Mouse (Mus musculus): ENCODE measurements around the gene Gm11437. TPM values are rescaled to one million over a fixed set of nuclear protein-coding genes. Genes with fewer than 3 reads are reported as not detected.

The Gm11437 gene
- total RNA-seq (2021) = not detected
- long read RNA-seq, experiment 1 = 0 reads
- long read RNA-seq, experiment 2 = 0 reads

DNA sequence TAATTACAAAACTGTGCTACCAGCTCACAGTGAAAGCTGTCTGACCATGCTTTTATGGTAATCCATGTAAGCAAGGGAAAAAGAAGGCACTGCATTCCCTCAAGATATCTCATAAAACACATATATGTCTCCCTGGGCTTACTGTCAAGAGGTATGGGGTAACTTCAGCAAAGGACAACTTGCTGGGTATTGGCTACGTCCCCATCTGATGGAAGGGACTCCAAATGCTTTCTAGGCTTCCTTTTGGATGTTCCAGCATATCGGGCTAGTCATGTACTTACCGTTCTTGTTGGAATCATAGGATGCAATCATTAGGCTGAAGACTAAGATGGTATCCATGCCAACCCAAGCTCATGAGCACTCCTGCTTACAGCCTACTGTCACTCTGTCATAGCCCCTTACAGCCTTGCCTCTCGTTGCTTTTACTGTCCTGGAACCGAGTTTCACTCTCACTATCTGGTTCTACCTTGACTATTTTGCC lies at the start of gene Gm11437:
Gene Gm11437, minus strand, starts transcription at position 431 of the 481 bp plus-strand sequence.
- no peak for DNase-seq

DNA sequence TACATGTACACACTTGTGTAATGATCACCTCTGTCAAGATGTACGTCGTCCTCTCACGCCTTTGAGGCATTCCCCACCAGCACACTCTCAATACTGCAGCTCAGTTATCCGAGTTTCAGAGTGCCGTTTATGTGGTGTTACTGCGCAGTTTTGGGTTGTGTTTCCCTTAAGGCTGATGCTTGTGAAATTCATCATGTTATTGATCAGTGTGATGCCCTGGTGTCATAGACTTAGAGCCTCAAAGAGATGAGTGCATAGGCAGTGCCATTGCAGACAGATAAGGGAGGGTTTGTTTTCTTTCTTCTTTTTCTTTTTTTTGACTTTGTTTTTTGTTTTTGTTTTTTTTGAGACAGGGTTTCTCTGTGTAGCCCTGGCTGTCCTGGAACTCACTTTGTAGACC lies 43.6 kb upstream of the Gm11437 start:
- no peak for DNase-seq

DNA sequence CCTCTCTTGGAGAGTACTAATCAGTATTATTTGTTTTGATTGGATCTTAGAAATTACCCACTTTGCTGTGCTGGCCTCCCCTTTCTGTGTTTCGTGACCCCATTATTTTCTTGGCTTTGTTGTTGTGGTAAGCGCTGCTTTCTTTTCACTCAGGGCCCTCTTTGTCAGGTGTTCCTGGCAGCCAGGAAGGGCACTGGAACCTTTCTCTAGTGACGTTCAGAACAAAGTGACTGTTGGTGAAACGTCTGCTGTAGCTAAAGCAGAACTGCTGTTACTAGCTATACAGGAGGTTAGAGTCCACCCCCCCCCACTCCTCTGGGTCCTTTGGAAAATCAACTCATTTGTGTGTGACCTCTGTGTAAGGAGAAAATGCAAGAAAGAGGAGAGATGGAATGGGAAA lies 38.5 kb upstream of the Gm11437 start:
- DNase-seq = no peak

DNA sequence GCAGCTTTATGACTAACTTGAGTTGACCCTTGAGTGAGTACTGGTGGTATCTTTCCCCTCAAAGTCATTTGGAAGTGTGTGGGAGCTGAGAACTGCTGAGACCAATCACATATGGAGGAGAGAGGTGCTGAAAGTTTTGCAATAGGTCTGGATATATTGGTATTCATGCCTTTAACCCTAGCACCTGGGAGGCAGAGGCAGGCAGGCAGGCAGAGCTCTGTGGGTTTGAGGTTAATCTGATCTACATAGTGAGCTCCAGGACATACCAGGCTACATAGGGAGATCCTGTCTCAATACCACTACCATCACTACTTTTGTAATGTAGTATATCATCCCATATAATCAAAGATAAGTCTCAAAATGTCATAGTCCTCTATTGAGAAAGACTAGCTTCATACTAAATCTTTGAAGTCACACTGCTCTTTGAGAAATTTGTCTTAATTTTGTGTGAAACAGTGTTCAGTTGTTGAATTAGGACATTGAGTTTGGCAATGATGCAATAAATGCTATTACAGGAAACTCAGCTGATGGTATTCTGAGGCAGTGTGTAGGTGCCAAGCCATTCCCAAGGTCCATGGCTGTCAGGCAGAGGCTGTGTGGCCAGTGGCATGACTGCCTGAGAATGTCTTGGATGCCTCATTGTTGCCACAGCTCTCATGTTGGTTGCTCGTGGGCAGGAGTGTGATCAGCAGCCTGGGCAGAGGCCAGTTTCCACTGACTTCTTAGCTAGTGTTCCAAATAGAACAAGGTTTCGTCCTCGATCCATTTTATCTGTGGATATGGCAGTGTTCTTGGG lies 30.5 kb upstream of the Gm11437 start:
- DNase-seq = peak; percentile 66

DNA sequence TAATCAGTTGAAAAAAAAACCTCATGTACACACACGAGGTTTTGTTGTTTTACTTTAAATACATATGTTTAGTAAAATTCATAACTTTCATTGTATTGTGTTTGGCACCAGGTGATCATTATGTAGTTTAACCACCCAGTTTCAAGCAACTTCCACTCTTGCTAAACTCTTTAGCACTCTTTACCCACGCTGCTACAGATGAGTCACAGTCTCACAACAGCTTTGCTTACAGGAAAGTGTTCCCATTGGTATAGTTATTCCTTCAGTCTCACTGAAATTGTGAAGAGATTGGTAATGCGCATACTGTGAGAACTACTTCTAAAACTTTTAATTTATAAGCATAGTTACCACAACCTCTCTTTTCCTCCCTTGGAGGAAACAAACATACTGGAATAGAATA lies 27.5 kb upstream of the Gm11437 start:
- no peak for DNase-seq

DNA sequence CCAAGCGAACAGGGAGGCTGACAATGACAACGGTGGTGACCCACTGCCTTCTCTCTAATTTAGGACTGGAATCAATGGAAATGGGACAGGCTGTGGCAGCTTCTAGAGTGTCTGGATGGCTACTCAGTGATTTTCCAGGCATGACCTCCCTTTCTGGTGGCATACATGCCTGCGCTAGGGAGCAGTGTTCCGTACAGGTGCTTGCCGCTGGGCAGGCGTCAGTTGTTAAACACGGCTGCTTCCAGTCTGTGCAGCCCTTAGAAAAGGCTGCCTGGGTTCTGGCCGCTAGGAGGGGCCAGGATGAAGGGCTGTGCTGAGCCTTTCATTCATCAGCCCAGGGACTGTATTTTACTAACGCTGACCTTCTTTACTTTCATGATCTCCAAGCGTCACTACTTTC lies 26.0 kb upstream of the Gm11437 start:
- DNase-seq = no peak

DNA sequence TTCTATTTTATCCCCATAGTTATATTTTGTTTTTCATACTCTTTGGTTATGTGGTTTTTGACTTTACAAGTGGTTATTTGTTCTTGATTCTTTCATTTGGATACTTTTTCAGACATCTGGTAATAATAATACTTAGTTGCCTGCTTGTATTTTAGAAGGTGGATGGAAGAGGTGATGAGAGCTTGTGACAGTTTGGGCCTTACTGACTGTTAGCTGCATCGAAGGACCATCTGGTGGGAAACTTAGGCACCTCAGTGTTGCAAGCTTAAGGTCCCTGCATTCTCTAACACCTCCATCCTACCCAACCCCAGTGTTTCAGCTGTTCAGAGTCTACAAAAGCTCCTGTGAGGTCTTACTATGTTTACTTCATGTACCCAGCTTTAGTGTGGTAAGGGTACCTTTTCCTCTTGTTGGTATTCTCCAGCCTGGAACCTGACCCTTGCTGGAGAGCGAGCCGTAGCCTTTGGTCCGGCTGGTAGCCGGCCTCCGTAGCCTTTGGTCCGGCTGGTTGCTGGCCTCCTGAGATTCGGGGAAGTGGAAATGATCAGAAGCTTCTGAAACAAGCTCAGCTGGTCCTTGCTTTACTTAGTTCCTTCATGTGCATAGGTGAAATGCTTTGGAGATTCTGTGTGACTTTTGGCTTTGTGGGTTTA lies 23.4 kb upstream of the Gm11437 start:
- no peak for DNase-seq

DNA sequence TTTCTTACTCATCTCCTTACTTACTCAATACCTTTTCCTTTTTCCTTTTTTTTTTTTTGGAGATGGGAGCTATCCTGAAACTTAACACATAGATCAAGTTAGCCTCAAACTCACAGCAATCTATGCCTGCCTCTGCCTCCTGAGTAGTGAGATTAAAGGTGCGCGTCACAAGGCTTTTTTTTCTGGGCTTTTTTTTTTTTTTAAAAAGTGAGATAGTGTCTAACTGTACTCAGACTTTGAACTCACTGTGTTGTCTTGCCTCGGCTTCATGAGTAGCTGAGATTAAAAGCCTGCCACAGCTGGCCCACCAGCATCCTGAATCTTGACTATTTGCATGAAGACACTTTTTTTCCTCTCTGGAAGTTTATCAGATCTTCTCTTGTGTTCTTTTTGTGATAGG lies 21.3 kb upstream of the Gm11437 start:
- no peak for DNase-seq

DNA sequence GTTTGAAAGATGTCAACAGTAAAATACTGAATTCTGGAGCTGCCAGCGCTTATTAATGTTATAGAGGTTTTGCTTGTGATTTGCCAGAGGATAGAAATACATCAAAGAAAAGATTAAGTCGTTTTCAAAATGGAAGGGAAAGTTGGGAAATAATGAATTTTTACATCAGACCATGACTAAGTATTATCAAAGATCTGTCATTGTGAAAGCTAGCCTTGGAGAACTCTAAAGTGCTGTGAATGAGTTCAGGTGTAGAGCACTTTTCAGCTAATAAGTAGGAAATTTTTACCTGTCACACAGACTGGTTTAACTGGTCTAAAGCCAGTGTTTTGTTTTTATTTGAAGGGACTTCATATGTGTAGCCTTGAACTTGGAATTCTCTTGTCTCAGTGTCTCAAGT lies 14.0 kb upstream of the Gm11437 start:
- no peak for DNase-seq

DNA sequence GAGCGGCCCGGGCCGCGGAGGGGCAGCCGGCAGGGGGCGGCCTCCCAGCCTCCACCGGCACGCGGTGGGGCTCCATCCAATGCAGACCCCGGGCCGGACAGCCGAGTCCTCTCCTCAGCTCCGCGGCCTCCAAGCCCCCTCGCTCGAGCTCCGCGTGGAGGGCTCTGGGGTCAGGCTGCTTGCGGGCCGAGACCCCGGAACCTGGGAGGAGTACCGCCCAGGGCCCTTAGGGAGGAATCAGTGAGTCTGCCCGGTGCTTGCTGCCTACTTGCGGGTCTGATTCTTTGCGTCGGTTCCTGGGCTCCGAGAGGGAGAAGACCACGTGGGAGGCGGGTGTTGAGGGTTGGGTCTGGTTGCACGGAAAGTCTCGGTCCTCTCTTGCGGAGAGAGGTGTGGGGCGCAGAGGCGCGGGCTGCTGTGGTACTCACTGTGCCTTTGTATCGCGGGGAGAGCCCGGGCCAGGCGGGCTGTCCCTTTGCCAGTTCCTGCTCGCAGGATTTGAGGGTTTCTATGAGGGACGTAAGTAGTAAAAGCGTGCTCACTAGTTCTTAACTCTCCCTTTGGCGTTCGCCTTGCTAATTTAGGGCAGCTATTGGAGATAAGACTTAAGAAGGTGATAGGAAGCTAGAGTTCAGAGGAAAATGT lies 12.8 kb upstream of the Gm11437 start:
- DNase-seq = peak; percentile 78

DNA sequence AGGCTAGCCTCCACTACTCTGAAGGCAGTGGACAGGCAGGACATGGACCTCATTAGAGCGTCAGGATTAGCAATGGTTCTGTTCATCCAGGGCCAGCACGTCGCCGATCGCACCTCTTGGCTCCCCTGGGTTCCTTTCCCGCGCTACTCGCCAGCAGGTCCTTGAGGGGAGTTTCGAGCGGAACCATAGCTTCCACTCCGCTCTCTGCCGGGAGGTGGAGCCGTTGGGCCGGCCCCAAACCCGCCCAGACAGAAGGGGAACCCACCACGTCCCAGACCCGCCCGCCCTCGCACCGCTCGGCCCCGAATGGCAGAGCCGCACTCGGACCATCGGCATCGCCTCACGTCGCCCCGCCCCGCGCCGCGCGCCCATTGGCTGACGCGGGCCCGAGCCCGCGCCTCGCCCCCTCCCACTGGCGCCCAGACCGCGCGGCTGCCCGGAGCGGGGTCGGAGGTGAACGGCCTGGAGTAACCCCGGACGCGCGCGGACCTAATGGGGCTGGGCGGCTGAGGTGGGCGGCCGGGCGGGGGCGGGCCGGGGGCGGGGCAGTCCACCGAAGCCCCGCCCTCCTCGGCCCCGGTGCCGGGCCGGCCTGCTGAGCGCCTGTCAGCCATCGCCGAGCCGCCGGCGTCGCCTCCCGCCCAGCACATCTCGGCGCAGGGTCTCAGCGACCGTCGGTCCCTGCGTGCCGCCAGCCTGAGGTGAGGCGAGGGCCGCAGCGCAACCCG lies 12.1 kb upstream of the Gm11437 start:
- DNase-seq = peak; percentile 98

DNA sequence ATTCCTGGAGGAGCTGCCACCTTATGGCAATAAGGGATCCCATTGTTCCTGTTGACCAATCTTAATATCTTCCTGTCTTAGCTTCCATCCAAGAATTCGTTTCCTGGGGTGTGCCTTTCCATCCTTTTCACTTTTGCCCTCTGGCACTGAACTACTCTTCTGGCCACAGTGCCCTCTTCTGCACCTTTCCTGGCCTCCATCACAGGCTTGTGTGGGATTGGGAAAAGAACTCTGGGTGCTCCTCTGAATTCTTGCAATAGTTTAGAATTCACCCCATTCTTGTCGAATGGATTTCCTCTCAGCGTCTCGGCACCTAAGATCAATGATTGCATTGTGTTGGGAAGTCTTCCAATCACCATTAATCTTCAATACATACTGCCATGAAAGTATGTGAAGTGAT lies 11.3 kb upstream of the Gm11437 start:
- no peak for DNase-seq

DNA sequence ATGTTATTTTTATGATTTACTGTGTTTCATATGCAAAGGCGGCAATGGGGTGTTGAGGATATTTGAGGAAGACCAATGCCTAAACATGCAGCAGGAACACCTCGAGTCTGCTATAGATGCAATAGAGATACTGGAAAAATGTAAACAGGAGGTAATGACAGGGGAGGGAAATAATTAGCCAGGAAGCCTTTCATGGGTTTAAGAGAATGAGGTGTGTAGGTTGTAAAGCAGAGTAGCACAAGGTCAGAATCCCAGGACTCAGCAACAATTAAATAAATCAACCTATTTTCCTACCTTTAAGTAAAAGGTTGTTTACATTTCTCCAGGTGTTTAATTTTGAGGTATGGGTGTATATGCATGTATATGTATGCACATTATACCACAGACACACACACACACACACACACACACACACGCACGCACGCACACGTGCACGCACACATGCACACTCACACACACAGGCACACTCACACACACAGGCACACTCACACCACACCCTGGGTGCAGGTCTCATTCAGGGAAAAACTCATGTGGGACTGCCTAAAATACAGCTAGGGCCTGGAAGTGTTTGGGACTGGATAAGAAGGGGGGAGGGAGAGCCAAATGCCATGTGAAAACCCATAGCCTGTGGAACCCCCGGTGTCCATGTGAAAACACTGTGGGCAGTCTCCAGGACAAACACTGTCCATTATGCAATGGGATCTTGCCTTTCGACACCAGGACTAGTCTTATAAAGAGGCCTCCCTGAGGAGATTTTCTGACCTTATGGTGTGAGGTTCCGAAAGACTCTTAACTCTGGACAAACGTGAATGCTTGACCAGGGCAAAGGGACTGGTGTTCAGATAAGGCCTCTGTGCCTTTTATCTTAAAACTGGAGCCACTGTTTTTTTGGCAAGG lies 5.5 kb upstream of the Gm11437 start:
- peak; percentile 22 for DNase-seq

DNA sequence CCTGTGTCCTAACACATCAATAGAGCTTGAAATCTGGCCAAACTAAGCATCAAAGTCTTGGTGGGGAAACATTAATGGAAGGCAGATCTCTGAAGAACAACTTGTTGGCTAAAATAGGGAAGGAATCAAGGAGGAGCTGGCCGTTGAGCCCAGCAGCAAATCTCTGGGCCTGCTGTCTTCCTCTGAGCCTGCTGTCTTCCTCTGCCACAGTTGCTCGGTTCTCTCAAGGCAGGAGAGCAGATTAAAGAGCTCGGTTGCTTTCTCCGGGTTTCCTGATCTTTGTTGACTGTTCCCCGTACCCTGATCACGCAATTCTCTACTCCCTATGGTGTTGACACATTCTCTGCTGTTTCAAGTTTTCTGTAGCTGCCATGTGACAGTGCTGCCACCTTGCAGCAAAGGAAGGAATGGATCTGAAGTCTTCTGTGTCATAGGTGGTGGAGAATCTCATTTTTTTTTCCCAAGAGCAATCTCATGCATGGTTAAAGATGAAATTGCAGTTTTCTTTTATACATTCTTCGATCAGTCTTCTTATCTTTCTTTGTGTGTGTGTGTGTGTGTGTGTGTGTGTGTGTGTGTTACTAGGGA lies 1.5 kb upstream of the Gm11437 start:
- DNase-seq = peak; percentile 64

DNA sequence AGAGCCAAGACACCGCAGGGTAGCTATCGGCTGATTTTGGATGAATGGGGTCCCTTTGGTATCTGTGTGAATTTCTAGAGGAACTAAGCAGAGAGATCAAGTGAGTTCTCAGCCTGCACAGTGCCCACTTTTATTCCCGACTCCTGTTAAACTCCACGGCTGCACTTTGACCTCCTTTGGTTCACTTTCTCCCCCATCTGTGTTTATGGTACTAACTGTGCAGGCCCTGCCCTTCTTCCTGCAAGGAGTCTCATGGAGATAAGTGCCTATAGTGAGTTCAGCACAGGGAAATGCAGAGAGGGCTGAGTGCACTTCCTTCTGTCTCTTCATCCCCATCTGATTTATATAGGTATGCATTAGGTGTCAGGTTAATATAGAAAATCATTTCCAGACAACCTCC lies 2.7 kb downstream of the Gm11437 start:
- no peak for DNase-seq

DNA sequence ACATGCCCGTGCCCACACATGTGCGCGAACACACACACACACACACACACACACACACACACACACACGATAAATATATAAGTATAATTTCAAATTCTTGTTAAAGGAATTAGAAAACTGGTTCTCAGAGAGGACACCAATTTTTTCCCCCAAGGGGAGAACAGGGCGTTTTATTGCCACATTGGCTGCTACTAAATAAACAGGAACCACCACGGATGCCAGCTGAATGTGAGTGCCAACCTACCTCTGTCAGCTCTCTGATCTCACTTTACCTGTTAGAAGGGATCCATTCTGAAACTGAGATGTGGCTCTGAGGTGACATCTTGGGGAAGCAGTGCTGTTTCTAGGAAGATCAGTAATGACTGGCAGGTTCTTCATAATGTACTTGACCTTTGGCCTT lies 3.2 kb downstream of the Gm11437 start:
- peak; percentile 13 for DNase-seq

DNA sequence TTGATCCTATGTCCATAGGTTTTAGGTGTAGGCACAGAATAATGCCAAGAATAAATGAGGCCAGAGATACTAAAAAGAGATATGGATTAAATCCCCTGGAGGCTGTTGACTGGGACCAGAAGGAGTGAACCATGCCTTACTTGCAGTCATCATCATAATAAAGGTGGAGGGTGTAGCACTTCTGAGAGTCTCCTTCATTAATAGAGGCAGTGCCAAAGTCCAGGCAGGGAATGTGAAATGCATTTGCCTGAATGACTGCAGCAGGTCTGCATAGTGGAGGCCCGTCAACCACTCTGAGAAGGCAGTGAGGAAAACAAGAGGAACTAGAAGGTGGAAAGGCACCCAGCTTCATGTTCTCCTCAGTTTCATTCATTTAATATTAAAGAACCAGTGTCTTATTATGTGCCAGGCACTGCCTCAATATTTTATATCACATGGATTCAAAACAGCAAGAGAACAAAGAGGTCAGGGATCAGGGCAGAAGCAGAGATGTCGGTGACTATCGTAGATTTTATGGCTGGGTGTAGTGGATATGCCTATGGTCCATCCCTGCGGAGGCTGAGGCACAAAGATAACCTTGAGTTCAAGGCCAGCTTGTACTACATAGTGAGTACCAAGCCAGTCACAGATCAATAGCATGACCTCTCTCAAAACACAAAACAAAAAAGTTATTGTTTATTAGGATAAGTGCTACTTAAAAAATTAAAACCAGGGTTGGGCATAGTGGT lies 10.6 kb downstream of the Gm11437 start:
- no peak for DNase-seq

DNA sequence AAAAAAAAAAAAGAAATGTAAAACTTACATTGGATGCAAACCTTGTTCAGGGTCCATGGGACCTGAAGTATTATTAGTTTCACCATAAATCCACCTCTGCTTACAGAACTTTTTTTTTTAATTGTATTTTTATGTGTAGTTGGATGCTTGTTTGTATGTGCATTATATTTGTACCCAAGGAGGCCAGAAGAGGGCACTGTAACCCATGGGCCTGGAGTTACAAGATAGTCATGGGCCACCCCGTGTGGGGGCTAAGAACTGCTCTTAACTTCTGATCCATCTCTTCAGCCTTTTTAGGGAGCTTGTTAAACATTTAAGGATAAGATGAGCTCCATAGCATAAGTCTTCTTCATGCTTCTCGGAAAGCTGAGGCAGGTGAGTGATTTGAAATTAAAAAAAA lies 16.4 kb downstream of the Gm11437 start:
- peak; percentile 11 for DNase-seq

DNA sequence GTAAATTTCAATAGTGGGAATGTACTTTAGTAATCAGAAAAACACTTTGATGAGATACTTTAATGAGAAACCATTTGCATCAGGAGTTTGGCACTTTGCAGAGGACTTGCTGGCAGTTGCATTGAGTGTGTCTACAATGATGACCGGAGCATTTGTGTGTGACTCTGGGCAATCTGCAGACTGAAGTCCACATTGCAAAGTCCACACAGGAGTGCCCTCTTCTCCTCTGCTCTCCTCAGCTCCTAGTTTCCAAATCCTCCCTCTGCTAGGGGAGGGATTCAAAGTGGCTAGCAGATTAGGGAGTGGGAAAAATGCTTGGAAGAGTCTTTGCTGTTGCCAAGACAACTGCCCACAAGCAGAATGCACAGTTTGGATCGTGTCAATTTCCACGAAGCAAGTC lies 21.2 kb downstream of the Gm11437 start:
- DNase-seq = no peak

DNA sequence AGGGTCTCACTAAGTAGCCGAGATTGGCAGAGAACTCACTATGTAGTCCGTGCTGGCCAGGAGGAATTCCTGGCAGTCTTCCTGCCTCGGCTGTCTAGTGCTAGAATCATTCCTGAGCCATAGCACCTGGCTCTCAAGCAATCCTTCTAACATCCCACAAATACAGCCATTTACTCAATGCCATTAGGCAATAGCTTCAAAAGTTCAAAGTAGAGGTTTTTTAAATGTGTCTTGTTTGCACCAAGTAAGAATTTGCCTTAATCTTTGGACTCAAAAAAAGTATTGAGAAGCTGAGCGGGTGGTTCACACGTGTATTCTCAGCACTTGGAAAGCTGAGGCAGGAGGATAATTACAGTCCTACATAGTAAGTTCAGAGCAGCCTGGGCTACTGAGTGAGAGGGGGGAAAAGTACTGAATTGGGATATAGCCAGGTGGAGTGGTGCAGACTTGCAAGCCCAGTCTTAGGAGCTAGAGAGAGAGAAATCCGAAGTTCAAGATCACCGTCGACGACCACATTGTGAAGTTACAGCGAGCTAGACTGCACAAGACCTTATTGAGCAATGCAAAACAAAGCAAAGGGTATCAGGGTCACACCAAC lies 22.0 kb downstream of the Gm11437 start:
- no peak for DNase-seq

Measured in adrenal gland, postnatal 10 days (tissue).